Mouse (Mus musculus): ENCODE measurements around the gene Mmachc.
A peak's percentile ranks its signal among the peaks of the same experiment; 100 is the strongest.

Gene Mmachc

DNA sequence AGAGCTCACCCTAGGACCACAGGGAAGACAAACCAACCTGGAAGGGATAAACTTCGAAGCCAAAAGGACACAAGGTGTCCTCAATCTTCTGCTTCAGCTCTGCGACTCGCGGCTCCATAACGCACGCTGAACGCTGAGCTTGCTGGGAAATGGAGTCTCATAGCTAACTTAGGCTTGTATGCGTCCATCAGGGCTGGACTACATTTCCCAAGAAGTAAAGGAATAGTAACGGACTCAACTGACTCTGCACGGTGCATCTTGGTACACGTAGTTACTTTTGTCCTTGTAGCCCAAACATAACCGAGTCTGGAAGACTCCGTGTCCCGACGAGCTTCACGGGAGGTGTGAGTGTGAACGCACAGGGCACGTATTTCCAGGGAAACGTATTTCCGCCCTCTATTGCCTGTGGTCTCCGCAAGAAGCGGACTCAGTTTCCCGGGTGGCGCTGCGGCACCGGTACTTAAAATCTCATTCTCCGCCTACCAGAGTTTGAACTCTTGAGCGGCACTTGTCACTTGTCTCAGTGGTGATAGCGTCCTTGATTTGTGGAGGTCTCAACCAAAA, at the start of gene Mmachc, which contains the start of gene Ccdc163:
Gene Mmachc, minus strand, starts transcription at position 206 of the 564 bp plus-strand sequence.
Gene Ccdc163, plus strand, starts transcription at position 309 of the 564 bp plus-strand sequence.
- peak; percentile 90 to 93 for DNase-seq

DNA sequence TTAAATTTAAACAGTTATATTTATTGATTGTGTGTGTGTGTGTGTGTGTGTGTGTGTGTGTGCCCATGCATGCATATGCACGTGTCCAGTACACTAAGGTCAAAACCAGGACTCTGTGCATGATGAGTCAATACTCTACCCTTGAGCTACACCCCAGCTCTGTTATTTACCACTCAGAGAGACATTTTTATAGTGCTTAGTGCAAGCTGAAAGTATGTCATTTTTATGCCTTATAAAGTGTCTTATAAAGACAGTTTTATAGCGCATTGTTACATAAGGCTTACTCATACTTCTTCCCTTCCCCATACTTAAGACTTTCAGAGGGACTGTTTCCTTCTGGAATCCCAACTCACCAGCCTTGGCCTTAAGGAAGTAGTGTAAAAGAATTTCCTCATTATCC, 41.5 kb upstream of the Mmachc start:
- DNase-seq: no peak

DNA sequence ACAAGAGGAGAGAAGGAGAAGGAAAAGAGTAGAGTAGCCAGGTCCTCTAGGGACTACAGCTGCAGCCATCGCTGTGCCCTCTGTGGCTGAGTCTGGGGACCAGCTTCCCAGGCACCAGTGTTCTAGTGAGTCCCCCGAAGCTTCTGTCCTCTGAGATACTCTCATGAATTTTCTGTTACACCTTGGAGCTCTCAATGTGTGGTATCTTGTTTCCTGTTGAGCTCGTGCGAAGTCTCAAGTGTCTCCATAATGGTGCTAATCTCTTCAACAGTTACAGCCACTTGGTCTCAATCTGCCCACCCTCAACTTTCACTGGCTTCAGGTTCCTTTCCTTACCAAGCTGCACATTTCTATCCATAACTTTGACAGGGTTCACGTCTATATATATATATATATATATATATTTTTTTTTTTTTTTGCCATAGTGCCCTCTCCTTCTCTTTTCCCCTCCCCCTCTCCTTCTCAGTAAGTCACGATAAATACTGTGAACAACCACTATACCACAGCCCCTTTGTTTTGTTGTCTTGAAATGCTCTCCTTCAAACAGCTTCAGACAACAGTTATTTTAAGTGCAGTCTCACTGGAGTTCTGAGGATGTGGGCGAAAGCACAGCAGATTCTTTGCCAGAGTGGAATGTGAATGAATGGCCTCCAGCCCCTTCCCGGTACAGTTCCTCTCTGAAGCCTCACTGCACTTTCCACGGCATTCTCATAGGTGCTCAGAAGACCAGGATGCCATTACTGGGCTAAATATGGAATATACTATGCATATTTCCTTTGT, 31.0 kb upstream of the Mmachc start:
- no peak for DNase-seq

DNA sequence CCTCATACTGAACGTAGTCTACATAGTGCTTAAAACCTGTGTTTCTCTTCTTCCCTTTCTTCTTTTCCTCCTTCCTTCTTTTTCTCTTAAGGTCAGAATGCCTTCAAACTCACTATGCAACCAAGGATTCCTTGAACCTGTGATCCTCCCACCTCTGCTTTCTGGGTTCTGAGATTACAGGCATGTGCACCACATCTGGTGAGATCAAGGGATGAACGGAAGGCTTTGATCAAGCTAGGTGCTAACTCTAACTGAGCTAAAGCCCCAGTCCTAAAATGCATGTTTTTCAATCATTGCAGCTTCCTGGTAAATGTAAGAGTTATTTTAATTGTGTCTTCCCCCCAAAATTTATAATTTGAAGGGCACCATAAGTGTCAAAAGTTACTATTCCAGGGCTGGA, 26.8 kb upstream of the Mmachc start:
- DNase-seq: no peak

DNA sequence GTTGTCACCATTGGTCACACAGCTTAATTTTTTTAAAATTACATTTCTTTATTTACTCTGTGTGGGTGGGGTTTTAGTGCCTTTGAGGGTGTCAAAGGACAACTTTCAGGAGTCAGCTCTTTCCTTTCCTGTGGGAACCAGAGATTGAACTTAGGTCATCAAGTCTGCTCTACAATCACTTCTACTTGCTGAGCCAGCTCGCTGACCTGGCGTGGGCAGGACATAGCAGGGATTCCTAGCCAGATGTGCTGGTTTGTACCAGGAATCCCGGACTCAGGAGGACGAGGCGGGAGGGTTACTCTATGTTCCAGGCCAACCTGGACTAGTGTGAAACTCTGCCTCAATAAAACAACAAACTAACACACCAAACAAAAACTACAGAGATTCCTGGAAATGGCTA, 24.1 kb upstream of the Mmachc start:
- no peak for DNase-seq

GRCm38 (mm10) chr4:116731077-116731476, 22.9 kb upstream of the Mmachc start:
- DNase-seq: no peak

GRCm38 (mm10) chr4:116729532-116729931, 21.3 kb upstream of the Mmachc start:
- DNase-seq: no peak

DNA sequence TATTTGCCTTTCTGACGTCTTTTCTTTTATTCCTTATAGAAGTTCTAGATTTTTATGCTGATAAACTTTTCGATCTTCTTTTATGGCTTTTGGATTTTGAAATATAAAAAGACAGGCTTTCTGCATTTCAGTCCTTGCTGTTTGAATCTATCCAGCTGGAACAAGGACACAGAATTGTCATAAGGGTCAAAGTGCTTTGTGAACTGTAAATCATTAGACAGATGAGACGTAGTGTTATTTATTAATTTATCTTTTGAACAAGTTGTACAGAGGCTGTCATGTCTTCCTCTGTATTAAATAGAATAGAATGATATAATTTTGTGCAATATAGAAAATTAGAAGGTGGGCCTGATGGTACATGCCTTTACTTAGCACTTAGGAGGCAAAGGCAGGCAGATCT, 19.2 kb upstream of the Mmachc start:
- no peak for DNase-seq

DNA sequence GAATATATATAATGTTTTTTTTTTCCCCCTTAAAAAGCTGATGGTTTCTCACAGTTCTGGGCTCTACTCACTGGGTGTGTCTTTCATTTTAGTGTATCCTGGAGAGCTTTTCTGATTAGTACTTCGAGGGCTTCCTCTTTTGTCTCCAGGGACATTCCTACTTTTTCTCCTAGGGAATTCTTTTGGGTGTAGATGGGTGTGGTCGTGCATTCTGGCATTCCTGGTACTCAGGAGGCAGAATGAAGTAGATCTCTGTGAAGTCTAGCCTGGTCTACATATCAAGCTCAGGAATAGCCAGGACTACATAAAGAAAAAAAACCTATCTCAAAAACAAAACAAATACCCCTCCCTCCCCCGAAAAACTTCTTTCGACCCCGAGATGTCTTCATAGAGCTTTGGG, 17.2 kb upstream of the Mmachc start:
- DNase-seq: no peak

GRCm38 (mm10) chr4:116722230-116722629, 14.0 kb upstream of the Mmachc start:
- peak in 1 of 2 experiments; percentile 5 for DNase-seq

GRCm38 (mm10) chr4:116721098-116721628, 13.0 kb upstream of the Mmachc start:
- DNase-seq: no peak

- peak; percentile 92 to 93 for DNase-seq
Observed at GRCm38 (mm10) chr4:116720343-116721097, 12.3 kb upstream of the Mmachc start, which contains the start of gene Tesk2. Tesk2 (plus strand) TSS chr4:116720948.

- DNase-seq: peak; percentile 83 to 84
Observed at GRCm38 (mm10) chr4:116719396-116719795, 11.2 kb upstream of the Mmachc start.

- peak; percentile 77 to 78 for DNase-seq
Observed at GRCm38 (mm10) chr4:116712536-116712935, 4.3 kb upstream of the Mmachc start.

- no peak for DNase-seq
Observed at GRCm38 (mm10) chr4:116710154-116710553, 1.9 kb upstream of the Mmachc start.

DNA sequence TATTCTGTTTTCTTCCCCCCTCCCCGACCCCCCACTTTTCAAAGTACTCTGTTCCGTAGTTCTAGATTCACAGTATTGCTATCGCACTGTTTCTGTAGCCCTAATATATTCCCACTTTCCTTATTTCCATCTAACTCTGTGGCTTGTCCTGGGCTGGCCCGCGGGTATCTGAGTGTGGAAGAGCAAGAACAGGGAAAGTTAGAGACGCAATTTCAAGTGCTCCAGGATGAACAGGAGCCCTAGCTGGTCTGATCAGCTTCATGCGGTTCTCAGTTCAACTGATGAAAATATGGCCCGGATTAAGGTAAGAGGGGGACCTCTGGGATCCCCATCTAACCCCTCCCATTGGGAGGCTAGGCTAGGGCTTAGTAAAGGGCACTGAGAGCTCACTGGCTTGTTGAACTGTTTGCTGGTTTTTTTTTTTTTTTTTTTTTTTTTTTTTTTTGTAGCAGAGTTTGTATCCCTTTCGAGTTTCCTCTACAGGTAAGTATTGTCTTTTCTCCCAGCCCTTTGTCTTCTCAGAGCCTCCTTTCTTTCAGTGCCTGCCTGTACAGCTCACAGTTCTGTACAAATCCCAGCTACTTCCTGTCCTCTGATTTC, 685 bp upstream of the Mmachc start:
- peak in 1 of 2 experiments; percentile 14 for DNase-seq

DNA sequence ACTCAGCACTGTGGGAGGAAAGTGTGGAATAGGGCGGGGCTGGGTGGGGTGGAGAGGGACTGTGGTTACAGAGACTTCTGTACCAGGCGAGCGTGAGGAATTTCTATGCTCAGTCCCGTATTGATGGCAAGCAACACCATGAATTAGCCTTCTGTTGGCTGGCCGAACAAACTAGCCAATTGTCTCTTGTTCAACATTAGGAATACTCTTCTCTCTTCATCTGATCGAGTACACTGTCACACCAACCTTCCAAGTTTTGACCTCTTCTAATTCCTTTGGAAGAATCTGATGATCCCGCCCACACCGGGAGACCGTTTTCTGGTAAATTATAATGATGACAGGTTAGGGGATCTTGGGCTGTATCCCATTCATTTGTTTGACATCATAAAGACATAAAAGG, 540 bp downstream of the Mmachc start:
- peak in 1 of 2 experiments; percentile 16 for DNase-seq

- DNase-seq: peak; percentile 76 to 89
Observed at GRCm38 (mm10) chr4:116703804-116704203, 4.4 kb downstream of the Mmachc start.

DNA sequence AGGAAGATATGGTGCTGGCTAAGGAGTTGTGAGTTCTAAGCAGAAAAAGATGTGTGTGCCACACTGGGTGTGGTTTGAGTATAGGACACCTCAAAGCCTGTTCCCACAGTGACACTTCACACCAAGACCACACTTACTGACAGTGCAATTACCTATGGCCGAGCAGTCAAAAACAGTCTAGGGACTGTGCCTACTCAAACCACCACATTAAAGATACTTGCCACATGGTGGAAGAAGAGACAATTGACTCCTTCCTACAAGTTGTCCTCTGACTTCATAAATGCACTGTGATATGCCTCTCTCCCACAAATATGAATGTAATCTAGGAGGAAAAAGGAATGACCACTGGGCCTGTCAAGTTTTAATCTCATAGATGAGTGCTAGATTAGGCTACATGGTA, 7.2 kb downstream of the Mmachc start:
- no peak for DNase-seq

DNA sequence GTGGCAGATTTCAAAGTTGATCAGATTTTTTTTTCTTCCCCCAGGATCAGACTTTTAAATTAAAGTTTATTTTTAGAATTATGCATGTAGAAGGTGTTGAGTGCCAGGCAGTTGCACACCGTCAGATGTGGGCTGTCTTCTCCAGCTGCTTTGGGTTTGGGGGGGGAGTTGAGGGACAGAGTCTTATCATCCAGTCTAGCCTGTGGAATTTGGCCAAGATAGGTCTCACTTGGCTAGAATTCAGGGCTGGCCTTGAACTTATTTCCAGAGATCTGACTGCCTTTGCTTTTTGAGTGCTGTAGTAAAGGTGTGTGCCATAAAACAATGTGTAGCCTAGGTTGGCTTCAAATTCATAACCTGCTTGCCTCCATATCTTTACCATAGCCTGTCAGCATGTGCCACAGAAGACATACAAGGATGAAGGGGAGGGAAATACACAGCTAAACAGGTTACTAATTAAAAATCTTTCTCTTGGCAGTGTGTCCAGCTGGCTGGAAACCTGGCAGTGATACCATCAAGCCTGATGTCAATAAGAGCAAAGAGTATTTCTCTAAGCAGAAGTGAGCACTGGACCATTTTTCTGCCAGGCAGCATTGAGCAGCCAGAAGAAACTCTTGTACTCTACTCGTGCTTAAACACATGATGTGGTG, 9.4 kb downstream of the Mmachc start:
- no peak for DNase-seq

DNA sequence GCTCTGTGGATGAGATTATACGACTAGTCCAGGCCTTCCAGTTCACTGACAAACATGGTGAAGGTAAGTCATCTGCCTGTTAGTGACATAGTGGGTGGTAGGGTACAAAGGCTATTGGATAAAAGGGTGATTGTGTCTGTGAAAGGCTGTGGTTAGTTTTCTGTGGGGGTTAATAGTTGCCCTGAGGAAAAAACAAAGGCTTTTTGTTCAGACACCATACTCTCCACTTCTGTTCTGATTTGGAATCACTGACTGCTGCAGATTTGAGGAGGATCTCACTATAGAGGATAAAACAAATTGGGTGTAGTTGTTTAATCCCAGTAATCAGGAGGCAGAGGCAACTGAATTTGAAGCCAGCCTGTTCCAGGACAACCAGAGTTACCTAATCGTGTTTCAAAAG, 14.4 kb downstream of the Mmachc start:
- DNase-seq: no peak

DNA sequence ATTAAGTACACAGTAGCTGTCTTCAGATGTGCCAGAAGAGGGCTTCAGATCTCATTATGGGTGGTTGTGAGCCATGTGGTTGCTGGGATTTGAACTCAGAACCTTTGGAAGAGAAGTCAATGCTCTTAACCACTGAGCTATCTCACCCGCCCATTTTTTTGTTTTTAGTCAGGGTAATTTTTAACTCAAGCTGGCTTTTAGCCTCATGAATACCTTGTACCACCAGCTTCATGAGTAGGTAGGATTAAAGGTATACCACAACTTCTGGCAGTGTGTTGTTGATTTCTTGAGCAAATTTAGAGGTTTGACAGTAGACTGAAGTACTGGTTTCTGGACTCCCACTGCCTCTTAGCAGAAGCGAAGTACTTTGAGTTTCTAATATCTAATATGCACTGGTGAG, 16.1 kb downstream of the Mmachc start:
- DNase-seq: no peak
